Mouse (Mus musculus) G1E (cell line): ENCODE measurements around the gene Cse1l. TPM values are rescaled to one million over a fixed set of nuclear protein-coding genes. Genes with fewer than 3 reads are reported as not detected.
A peak's percentile ranks its signal among the peaks of the same experiment; 100 is the strongest.

Source experiments
- ATAC-seq: 2 replicates; pipeline ENCODE4 v1.8.0; 2016; ENCODE audit warnings: mild to moderate bottlenecking; ENCODE audit not compliant: insufficient number of reproducible peaks, poor library complexity, low FRiP score, severe bottlenecking; ENCODE audit errors: extremely low read depth
- DNase-seq: peaks from one replicate; pipeline ENCODE4 v3.0.0; 2012; ENCODE audit warnings: low spot score
- H3K27me3 ChIP-seq: 2 replicates; pipeline ENCODE4 v1.6.1; 2012; ENCODE audit warnings: mild to moderate bottlenecking, low read length, inconsistent platforms; ENCODE audit not compliant: insufficient read depth
- H3K36me3 ChIP-seq: replicated peaks from 2 replicates; pipeline ENCODE3; 2012; ENCODE audit warnings: mild to moderate bottlenecking, inconsistent platforms
- H3K4me1 ChIP-seq: 2 replicates; pipeline ENCODE4 v1.6.1; 2012; ENCODE audit warnings: low read depth, low read length, inconsistent platforms, mixed read lengths; ENCODE audit not compliant: insufficient read depth
- H3K4me3 ChIP-seq: 2 replicates; pipeline ENCODE4 v1.5.1; 2012; ENCODE audit warnings: low read depth, mild to moderate bottlenecking, inconsistent platforms, low read length, moderate library complexity, mixed read lengths
- H3K9me3 ChIP-seq: replicated peaks from 2 replicates; pipeline ENCODE4 v1.6.1; 2012; ENCODE audit warnings: inconsistent platforms
- CTCF ChIP-seq: IDR thresholded peaks from 2 replicates; pipeline ENCODE4 v1.5.1; 2012; ENCODE audit warnings: low read depth, low read length, inconsistent platforms, mixed read lengths
- GATA1 ChIP-seq: IDR thresholded peaks from 2 replicates; pipeline ENCODE4 v1.6.1; 2012; ENCODE audit warnings: borderline replicate concordance, low read length, inconsistent platforms, mixed read lengths
- GATA2 ChIP-seq: IDR thresholded peaks from 2 replicates; pipeline ENCODE4 v1.6.1; 2012; ENCODE audit warnings: low read depth, low read length, inconsistent platforms, borderline replicate concordance
- POLR2AphosphoS5 ChIP-seq: IDR thresholded peaks from 2 replicates; pipeline ENCODE4 v1.6.1; 2012; ENCODE audit warnings: low read depth, low read length, inconsistent platforms; ENCODE audit not compliant: insufficient replicate concordance
- TAL1 ChIP-seq: conservative IDR thresholded peaks from 2 replicates; pipeline ENCODE4 v1.6.1; 2012; ENCODE audit warnings: low read depth, low read length, inconsistent platforms, mixed read lengths
- polyA plus RNA-seq: library from polyadenylated mRNA; stranded (reverse); fragments of >175 nt; gene quantifications from 2 replicates; pipeline ENCODE4 v1.2.3, GENCODE M21; 2012
- total RNA-seq, 2 experiments: library from RNA; stranded (forward) in 1 of 2; stranded (reverse) in 1 of 2; fragments of 200-1000 nt in 1 of 2; fragments of >200 nt in 1 of 2; fragmentation: Nextera tagmentation in 1 of 2; gene quantifications; 2 replicates each; pipeline ENCODE4 v1.2.3; 2014 to 2017

Gene Cse1l
- total RNA-seq (2014; fragmentation: Nextera tagmentation) (174 and 182 TPM in 2 replicates), total RNA-seq (2017) (124 and 141 TPM in 2 replicates), polyA plus RNA-seq (9.9 and 18.2 TPM in 2 replicates)

DNA sequence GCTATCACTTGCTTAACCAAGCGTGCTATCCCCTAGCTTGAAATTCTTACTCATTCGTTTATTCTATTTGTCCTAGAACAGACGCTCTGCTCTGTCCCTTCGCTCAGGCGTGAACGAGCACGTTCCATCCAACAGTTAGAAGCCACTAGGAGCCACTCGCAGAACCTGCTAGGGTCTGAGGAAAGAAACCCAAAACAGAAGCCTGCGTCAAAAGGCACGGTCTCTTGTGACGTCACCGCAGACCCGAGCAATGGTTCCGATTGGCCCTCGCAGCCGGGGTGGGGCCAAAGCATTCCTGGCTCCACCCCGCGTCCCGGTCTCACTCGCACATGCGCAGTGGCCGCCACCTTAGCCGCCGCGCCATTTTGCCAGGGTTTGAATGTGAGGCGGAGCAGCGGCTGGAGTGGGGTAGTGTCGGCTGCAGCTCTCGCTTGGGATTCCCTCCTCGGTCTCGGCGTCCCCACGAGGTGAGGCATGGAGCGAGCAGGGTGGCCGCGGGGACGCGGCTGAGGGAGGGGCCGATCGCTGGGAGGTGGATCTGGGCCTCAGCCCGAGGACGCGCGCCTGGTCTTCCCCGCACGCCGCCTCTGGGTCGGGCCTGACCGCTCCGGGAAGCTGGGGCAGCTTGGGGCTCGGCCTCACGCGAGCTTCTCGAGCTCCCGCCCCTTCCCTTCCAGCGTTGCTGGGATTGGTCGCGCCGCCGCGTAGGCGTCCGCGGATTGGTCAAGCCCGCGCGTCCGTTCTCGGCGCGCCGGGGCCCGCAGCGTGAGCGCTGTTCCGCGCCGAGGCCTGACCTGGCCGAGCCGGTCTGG is at the start of gene Cse1l:
Gene Cse1l, plus strand, starts transcription at position 330 of the 812 bp plus-strand sequence.
- H3K9me3 ChIP-seq: no peaks in the 10 kb centered on the region; the same call in 1 of the 2 replicates
- H3K36me3 ChIP-seq: peaks cover 34% of the 10 kb centered on the region
- H3K4me1 ChIP-seq: peaks cover 41% of the 10 kb centered on the region
- H3K4me3 ChIP-seq: peak within 1 kb of the TSS; percentile 91
- ATAC-seq: peak; percentile 93
- TF ChIP-seq GATA2: no peak
- TF ChIP-seq POLR2AphosphoS5: no peak; the same call in 1 of the 2 replicates
- TF ChIP-seq CTCF: no peak
- peak; percentile 92 for DNase-seq
- H3K27me3 ChIP-seq: no peaks in the 10 kb centered on the region

DNA sequence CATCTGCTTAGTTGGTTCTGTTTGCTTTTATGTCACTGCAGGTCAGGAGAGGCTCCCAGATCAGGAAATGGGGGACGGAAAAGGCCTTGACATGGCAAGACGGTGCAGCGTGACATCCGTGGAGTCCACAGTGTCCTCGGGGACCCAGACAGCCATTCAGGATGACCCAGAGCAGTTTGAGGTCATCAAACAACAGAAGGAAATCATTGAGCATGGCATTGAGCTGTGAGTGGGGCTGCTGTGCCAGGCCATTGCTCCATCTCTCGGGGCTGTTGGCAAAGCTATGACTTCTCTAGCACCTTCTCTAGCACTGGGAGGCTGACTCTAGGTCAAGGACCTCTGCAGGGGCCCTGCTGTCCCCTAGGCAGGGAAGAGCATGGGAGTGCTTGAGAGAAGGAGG is 49.5 kb upstream of the Cse1l start:
- Histone ChIP-seq H3K27me3 (no peaks in the 10 kb centered on the region), H3K4me1 (no peaks in the 10 kb centered on the region), H3K36me3 (peaks cover 97% of the 10 kb centered on the region)

GRCm38 (mm10) chr2:166857118-166857517 is 48.7 kb upstream of the Cse1l start:
- H3K36me3 ChIP-seq: peaks cover 97% of the 10 kb centered on the region
- TF ChIP-seq TAL1 (no peak), GATA2 (no peak), GATA1 (no peak), POLR2AphosphoS5 (no peak), CTCF (no peak)
- no peak overlapping the region for H3K4me3 ChIP-seq
- no peaks in the 10 kb centered on the region for H3K4me1 ChIP-seq
- H3K27me3 ChIP-seq: no peaks in the 10 kb centered on the region
- H3K9me3 ChIP-seq: peaks cover 2% of the 10 kb centered on the region
- no peak for DNase-seq
- peak; percentile 54; the same call in 1 of the 2 replicates for ATAC-seq

More for the DNA sequence above, 49.5 kb upstream of the Cse1l start:
- no peak for ATAC-seq
- H3K9me3 ChIP-seq: peaks cover 3% of the 10 kb centered on the region
- no peak overlapping the region for H3K4me3 ChIP-seq
- DNase-seq: no peak
- TF ChIP-seq GATA1 (no peak), CTCF (no peak), GATA2 (no peak), POLR2AphosphoS5 (no peak), TAL1 (no peak)

- no peak for ATAC-seq
- H3K4me3 ChIP-seq: no peak overlapping the region
- no peaks in the 10 kb centered on the region for H3K4me1 ChIP-seq
- H3K9me3 ChIP-seq: no peaks in the 10 kb centered on the region
- no peaks in the 10 kb centered on the region for H3K27me3 ChIP-seq
- H3K36me3 ChIP-seq: peaks cover 95% of the 10 kb centered on the region
- no peak for DNase-seq
- TF ChIP-seq TAL1 (no peak), POLR2AphosphoS5 (no peak), CTCF (no peak), GATA1 (no peak), GATA2 (no peak)
Measured at GRCm38 (mm10) chr2:166859214-166859613, 46.6 kb upstream of the Cse1l start.

DNA sequence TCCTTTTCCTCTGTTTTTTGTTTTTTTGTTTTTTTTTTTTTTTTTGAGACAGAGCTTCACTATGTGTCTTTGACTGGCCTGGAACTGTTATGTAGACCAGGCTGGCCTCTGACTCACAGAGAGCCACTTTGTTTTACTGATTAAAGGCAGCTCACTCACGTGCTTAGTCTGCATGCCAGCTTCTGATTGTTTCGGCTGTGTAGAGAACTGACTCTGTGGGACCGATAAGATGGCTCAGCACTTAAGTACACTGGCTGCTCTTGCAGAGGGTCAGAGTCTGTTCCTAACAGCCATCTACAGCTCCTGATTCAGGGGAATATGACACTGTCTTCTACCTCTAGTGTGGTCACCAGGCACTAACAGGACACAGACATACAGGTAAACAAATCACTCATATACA is 43.3 kb upstream of the Cse1l start:
- no peak for ATAC-seq
- no peak for DNase-seq
- H3K27me3 ChIP-seq: no peaks in the 10 kb centered on the region
- H3K4me3 ChIP-seq: no peak overlapping the region
- TF ChIP-seq TAL1 (no peak), POLR2AphosphoS5 (no peak), CTCF (no peak), GATA1 (no peak), GATA2 (no peak)
- H3K36me3 ChIP-seq: peaks cover 96% of the 10 kb centered on the region
- no peaks in the 10 kb centered on the region for H3K4me1 ChIP-seq
- no peaks in the 10 kb centered on the region for H3K9me3 ChIP-seq

- no peak for ATAC-seq
- H3K4me3 ChIP-seq: no peak overlapping the region
- H3K4me1 ChIP-seq: no peaks in the 10 kb centered on the region
- H3K9me3 ChIP-seq: no peaks in the 10 kb centered on the region
- H3K36me3 ChIP-seq: peaks cover 95% of the 10 kb centered on the region
- no peak for TF ChIP-seq CTCF
- no peak for TF ChIP-seq TAL1
- no peak for TF ChIP-seq GATA1
- no peak for TF ChIP-seq GATA2
- TF ChIP-seq POLR2AphosphoS5: no peak
- DNase-seq: no peak
- no peaks in the 10 kb centered on the region for H3K27me3 ChIP-seq
Measured at GRCm38 (mm10) chr2:166865476-166865875, 40.4 kb upstream of the Cse1l start.
